Mouse (Mus musculus) stomach, embryonic 16.5 days (tissue): ENCODE data around the gene Kcnab3. TPM values are rescaled to one million over a fixed set of nuclear protein-coding genes. Genes with fewer than 3 reads are reported as not detected.

Experiments
- ATAC-seq: fragments of 200-750 bp; cut with Nextera tagmentation; 2 replicates; pipeline ENCODE4 v1.8.0; 2017; ENCODE audit warnings: moderate number of reproducible peaks, moderate TSS enrichment; ENCODE audit not compliant: insufficient read depth, low FRiP score
- H3K27ac ChIP-seq: fragments of 300-500 bp; sonication (generic); 2 replicates; pipeline ENCODE4 v1.5.1; 2014; ENCODE audit warnings: low read length
- H3K27me3 ChIP-seq: fragments of 300-500 bp; sonication (generic); 2 replicates; pipeline ENCODE4 v1.6.1; 2014; ENCODE audit warnings: low read length, control low read depth, mixed read lengths; ENCODE audit not compliant: control insufficient read depth, insufficient read depth
- H3K36me3 ChIP-seq: fragments of 300-500 bp; sonication (generic); 2 replicates; pipeline ENCODE4 v1.6.1; 2014; ENCODE audit warnings: low read length; ENCODE audit not compliant: control insufficient read depth, insufficient read depth
- H3K4me1 ChIP-seq: fragments of 300-500 bp; sonication (generic); 2 replicates; pipeline ENCODE4 v1.6.1; 2014; ENCODE audit warnings: low read length, control low read depth, mixed read lengths; ENCODE audit not compliant: control insufficient read depth, insufficient read depth
- H3K4me2 ChIP-seq: fragments of 300-500 bp; sonication (generic); 2 replicates; pipeline ENCODE4 v1.6.1; 2014; ENCODE audit warnings: low read depth, low read length, mixed read lengths
- H3K4me3 ChIP-seq: fragments of 300-500 bp; sonication (generic); replicated peaks from 2 replicates; pipeline ENCODE4 v1.5.1; 2014; ENCODE audit warnings: mild to moderate bottlenecking, low read length
- H3K9ac ChIP-seq: fragments of 300-500 bp; sonication (generic); 2 replicates; pipeline ENCODE4 v1.6.1; 2014; ENCODE audit warnings: low read length
- H3K9me3 ChIP-seq: fragments of 300-500 bp; sonication (generic); replicated peaks from 2 replicates; pipeline ENCODE4 v1.6.1; 2016; ENCODE audit warnings: low read length, control low read depth; ENCODE audit not compliant: control insufficient read depth
- WGBS: fragments of 180-500 bp; shearing (Covaris S2); extraction: QIAGEN DNeasy Blood & Tissue Kit; methylation state at CpG from one replicate; pipeline ENCODE4 v1.1.7; 2014; 5-methylcytosine and 5-hydroxymethylcytosine counted together
- polyA plus RNA-seq: library from polyadenylated mRNA; unstranded; fragments of >200 nt; fragmentation: Nextera tagmentation; extraction: Ambion mirVana; gene quantifications from 2 replicates; pipeline ENCODE4 v1.2.1, GENCODE M21; 2015

Kcnab3 gene
- polyA plus RNA-seq, 1 experiment from 2014 or later = 0.79 TPM

DNA sequence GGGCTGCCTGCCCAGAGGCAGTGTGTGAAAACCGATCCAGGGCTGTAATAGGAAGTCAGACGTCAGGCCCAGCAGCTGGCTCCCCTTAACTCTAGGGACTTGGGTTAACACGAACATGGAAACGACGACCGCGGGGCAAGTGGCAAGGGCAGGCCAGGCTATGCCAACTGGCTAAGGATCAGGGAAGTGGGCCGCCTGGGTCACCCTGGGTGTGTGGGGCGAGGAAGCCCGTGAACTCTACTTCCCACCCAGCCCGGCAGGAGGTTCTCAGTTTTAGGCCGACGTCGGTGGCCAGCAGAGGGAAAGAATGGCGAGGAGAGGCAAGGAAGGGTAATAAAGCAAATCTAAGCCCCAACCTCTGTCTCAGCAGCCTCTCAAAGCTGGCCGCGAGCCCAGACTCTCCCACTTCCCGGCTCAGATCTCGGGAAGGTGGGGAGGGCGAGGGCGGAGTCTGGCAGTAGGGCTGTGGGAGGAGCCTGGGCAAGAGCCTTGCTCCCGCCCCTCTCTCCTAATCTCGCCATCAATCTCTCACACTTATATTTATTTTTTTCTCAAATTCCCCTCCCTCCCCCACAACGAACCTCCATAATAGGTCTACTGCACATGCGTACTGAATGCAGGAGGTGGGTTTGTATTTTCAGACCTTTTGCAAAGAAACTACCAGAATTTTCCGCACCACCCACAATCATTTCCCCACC is 40.2 kb downstream of the Kcnab3 start:
- Histone ChIP-seq H3K36me3 (peaks cover 14% of the 10 kb centered on the region; the same call in 1 of the 2 replicates), H3K4me2 (peak overlapping the region; percentile 95), H3K4me3 (peak overlapping the region; percentile 85), H3K9me3 (no peaks in the 10 kb centered on the region), H3K27ac (peak overlapping the region; percentile 100), H3K4me1 (peaks cover 37% of the 10 kb centered on the region), H3K27me3 (no peaks in the 10 kb centered on the region), H3K9ac (peak overlapping the region; percentile 84)
- peak; percentile 87 for ATAC-seq
- WGBS = under 1% methylated on average over 26 of the region's 26 CpGs

DNA sequence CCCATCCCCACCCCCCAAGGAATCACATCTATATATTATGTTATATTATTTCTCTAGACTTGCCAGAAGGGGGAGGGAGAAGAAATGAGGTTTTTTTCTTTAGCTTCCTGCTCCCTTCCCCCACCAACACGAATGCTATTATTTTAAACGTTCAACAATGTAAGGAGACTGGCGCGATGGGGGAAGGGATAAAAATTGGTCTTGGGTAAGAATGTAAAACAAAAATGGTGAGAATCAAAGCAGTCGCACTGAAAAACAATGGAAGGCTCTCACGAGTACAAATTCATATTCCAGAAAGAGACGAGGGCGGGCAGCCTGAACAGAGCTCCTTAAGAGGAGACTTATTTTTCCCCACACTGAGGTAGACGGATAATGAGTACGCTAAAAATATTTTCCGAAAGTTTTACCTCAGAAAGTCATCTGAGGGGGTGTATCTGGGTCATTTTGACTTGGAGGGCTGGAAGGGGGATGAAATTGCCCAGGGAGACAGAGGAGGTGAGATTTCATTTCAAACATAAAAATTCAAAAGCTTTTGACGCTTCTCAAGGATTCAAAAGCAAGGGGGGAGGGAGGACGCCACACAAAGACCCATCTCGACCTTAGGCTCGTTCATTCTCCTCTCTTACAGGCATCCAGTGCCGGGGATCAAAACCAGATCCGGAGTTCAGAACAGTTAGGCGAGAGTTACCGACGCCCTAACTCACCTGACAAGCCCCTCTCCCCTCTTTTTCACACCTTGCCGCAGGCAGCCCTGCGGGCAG is 41.0 kb downstream of the Kcnab3 start:
- no peak for ATAC-seq
- peaks cover 44% of the 10 kb centered on the region for H3K4me1 ChIP-seq
- under 1% methylated on average over 22 of the region's 22 CpGs for WGBS
- H3K4me3 ChIP-seq = peak overlapping the region; percentile 85
- H3K27ac ChIP-seq = peak overlapping the region; percentile 100
- H3K9me3 ChIP-seq = no peaks in the 10 kb centered on the region
- no peaks in the 10 kb centered on the region for H3K27me3 ChIP-seq
- H3K4me2 ChIP-seq = peak overlapping the region; percentile 95
- peak overlapping the region; percentile 99 for H3K9ac ChIP-seq
- peaks cover 9% of the 10 kb centered on the region; the same call in 1 of the 2 replicates for H3K36me3 ChIP-seq

DNA sequence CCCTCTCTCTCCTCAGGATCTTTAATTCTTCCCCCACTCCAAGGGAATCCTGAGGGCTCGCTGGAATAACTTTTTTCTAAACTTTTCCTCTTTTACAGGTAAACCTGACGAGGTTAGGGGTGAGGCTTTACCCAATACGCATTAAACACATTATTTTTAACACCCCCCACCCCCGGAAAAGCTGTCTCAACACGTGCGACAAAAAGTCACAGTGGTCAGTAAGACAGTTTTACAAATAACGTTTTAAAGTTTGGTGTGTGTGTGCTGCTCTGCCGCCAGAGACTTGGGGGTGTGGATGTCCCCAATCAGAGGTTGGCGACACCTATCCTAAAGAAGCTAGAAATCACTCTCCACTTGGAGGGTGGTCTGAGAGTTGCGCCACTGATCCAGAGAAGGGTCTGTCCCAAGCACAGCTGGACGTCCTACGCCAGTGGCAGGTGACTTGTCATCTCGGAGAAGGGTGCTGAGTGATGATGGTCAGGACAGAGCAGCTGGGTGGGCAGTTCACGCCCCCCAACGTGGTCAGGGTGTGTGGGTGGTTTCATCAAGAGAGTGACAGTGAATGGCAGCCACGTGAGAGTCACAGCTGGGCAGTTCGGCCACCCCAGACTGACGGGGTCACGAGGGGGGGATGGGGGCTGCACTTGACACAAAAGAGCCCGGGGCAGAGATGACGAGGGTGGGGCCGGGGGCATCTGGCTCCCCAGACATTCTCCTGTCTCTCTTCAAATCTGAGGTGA is 41.7 kb downstream of the Kcnab3 start:
- peaks cover 52% of the 10 kb centered on the region for H3K4me1 ChIP-seq
- H3K9me3 ChIP-seq = no peaks in the 10 kb centered on the region
- H3K36me3 ChIP-seq = peaks cover 5% of the 10 kb centered on the region; the same call in 1 of the 2 replicates
- H3K9ac ChIP-seq = peak overlapping the region; percentile 99
- no peak for ATAC-seq
- WGBS = under 1% methylated on average over 22 of the region's 22 CpGs
- H3K27ac ChIP-seq = peak overlapping the region; percentile 100
- H3K27me3 ChIP-seq = no peaks in the 10 kb centered on the region
- peak overlapping the region; percentile 85 for H3K4me3 ChIP-seq
- peak overlapping the region; percentile 95 for H3K4me2 ChIP-seq

DNA sequence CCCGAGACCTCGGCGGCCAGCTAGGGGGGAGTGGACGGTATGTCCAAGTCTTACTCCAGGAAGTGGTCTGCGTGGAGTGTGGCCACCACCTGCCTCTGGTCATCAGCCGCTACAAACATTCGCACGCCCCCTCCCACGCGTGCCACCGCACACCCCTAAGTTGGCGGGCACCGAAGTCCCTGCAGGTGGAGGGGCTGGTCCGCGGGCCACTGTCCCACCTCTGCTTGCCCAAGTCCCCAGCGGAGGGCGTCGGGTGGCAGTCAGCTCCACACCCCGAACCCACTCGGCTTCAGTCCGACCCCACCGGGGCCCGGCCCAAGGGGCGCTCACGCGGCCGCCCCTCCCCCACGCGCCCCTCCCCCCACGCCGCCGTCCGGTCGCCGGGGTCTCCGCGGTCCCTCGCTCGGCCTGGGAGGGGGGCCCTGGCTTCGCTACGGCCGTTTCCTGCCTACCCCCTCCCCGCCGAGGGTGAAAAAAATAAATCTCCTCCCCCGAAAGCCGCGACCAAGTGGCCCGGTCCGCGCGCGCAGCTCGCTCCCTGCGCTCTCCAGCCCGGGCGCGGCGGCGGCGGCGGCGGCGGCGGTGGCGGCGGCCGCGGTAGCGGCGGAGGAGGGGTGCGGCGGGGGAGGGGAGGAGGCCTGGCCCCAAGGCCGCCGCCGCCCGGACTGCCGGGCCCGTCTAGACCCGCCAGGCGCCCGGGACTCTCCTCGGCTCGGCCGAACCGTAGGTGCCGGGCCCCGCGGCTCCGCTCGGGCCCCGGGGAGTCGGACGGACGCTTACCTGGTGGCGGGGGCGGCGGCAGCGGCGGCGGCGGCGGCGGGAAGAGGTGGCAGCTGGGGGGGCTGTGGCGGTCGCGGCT is 42.5 kb downstream of the Kcnab3 start:
- H3K36me3 ChIP-seq = no peaks in the 10 kb centered on the region
- no peak for ATAC-seq
- peak overlapping the region; percentile 95 for H3K4me2 ChIP-seq
- peak overlapping the region; percentile 100 for H3K27ac ChIP-seq
- no peaks in the 10 kb centered on the region for H3K9me3 ChIP-seq
- H3K27me3 ChIP-seq = no peaks in the 10 kb centered on the region
- peak overlapping the region; percentile 99 for H3K9ac ChIP-seq
- peaks cover 58% of the 10 kb centered on the region for H3K4me1 ChIP-seq
- H3K4me3 ChIP-seq = peak overlapping the region; percentile 85
- under 1% methylated on average over 80 of the region's 106 CpGs for WGBS

DNA sequence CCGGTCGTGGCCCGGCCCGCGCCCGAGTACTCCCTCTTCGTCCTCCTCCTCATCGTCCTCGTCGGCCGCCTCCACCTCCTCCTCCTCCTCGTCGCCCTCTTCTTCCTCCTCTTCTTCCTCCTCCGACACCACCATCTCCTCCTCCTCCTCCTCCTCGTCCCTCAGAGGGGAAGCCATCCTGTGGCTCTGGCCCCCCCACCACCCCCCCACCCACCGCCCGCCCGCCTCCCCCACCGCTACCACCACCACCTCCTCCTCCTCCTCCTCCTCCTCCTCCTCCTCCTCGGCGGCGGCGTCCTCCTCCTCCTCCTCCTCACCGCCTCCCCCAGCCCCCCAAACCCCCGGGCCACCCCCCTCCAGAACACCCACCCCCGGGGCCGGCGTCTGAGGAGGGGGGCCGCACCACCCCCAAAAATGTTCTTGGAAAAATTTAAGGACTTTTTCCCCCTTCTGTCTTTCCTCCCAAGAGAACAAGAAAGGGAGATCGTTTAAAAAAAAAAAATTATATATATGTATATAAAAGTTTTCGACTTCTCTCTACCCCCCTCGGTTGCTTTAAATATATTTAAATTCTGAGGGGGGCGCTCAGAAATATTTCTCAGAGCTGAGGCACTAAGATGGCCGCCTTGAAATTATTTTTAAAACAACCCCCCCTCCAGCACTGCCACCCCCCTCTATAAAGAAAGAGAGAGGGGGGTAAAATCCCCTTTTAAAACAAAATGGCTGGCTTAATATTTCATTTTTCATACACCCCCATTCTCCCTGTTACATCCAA is 43.3 kb downstream of the Kcnab3 start, which contains the start of gene Chd3:
Gene Chd3, minus strand, starts transcription at position 192 of the 775 bp plus-strand sequence.
- H3K4me1 ChIP-seq = peaks cover 51% of the 10 kb centered on the region
- peak within 1 kb of the TSS; percentile 100 for H3K27ac ChIP-seq
- no peaks in the 10 kb centered on the region for H3K27me3 ChIP-seq
- no peak for ATAC-seq
- under 1% methylated on average over 20 of the region's 34 CpGs for WGBS
- peak within 1 kb of the TSS; percentile 85 for H3K4me3 ChIP-seq
- no peaks in the 10 kb centered on the region for H3K9me3 ChIP-seq
- no peaks in the 10 kb centered on the region for H3K36me3 ChIP-seq
- H3K4me2 ChIP-seq = peak within 1 kb of the TSS; percentile 95
- H3K9ac ChIP-seq = peak within 1 kb of the TSS; percentile 99

DNA sequence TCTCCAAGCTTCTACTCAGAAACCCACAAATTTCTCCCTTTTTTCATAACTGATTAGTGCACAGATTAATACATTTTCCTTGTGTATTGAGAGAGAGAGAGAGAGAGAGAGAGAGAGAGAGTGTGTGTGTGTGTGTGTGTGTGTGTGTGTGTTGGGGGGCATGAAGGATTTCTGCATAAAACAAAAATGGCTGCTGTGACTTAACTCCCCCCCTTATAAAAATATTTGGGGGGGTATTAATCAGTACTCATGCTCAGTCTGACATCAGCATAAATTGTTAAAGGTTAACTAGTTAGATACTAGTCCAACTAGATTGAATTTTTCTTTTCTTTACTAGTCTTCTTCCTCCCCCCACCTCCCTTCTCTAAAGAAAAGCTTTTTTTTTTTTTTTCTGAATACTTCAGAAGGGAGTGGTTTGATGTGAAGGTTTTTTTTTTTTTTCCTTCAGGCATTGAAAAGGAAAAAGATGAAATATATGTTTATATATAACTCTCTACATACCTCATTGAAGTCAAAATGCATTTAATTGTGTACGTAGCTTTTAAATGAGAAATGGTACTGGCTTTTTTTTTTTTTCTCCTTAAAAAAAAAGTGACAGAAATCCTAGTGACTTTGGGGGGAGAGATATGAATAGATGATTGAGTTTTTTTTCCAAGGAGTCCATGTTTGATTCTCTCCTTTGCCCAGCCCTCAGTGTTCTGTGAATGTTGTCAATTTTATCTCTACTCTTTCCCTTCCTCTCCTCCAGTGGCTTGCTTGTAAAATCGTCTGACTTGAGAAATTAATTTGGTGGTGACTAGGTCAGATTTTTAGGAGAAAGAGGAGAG is 44.1 kb downstream of the Kcnab3 start:
- no peak for ATAC-seq
- H3K9me3 ChIP-seq = no peaks in the 10 kb centered on the region
- 13% methylated on average over 2 of the region's 2 CpGs for WGBS
- H3K9ac ChIP-seq = peak overlapping the region; percentile 99; the same call in 1 of the 2 replicates
- H3K27ac ChIP-seq = peak overlapping the region; percentile 100
- peaks cover 43% of the 10 kb centered on the region for H3K4me1 ChIP-seq
- no peaks in the 10 kb centered on the region for H3K36me3 ChIP-seq
- H3K4me3 ChIP-seq = peak overlapping the region; percentile 85
- H3K4me2 ChIP-seq = peak overlapping the region; percentile 95
- no peaks in the 10 kb centered on the region for H3K27me3 ChIP-seq

DNA sequence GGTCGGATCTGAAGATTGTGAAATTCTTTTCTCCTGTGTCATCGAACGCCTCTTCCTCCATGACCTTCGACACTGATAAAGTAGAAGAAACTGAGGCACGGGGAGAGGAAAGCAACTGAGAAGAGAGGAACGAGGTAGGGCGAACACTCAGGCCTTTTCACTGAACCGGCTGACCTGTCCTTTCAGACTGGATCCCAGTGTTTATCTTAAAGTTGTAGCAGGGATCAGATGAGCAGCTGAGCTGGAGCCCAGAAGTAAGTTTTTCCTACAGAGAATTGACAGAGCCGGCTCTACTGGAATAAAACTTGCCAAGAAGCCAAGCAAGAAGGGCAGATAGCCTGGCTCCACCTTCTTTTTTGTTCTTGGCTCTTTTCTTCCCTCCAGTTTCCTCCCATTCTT is 44.8 kb downstream of the Kcnab3 start:
- Histone ChIP-seq H3K4me2 (peak overlapping the region; percentile 40), H3K9me3 (no peaks in the 10 kb centered on the region), H3K4me3 (peak overlapping the region; percentile 2; the same call in 1 of the 2 replicates), H3K27me3 (no peaks in the 10 kb centered on the region), H3K36me3 (no peaks in the 10 kb centered on the region), H3K4me1 (peaks cover 37% of the 10 kb centered on the region), H3K27ac (peak overlapping the region; percentile 89), H3K9ac (0 out of 2 replicates have a peak overlapping the region, but pooled peaks have one; percentile 5)
- 12% methylated on average over 9 of the region's 9 CpGs for WGBS
- no peak for ATAC-seq
